Mouse (Mus musculus) small intestine, adult 2 months (tissue): ENCODE measurements around the gene Map4k1.

Source experiments
- CTCF ChIP-seq: fragments of 200-500 bp; IDR thresholded peaks from 2 replicates; pipeline ENCODE4 v1.5.1; 2012; ENCODE audit warnings: low read depth, mild to moderate bottlenecking, control low read depth, inconsistent platforms, low read length, moderate library complexity, mixed read lengths; ENCODE audit not compliant: insufficient replicate concordance, insufficient read length; ENCODE audit errors: extremely low read depth
- POLR2A ChIP-seq: fragments of 200-500 bp; IDR thresholded peaks from 2 replicates; pipeline ENCODE4 v1.6.1; 2012; ENCODE audit warnings: low read depth, mild to moderate bottlenecking, control low read depth, inconsistent platforms, low read length, moderate library complexity

DNA sequence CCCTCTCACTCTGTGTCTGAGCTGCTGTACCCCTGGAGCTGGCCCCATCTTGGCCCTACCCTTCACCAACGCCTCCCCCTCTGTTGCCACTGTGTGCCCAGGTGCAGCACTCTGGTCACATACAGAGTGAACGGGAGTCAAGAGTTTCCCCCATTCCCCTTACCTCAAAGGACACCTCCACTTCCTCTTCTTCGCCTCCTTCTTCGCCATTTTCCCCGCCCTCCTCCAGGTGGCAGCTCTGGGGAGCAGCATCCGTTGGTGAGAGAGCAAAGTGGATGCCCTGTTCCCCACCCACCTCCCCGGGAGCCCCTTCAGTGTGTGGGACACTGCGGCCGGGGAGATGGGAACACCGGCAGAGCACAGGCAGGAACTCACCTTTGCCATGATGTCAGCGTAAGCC, 66.8 kb downstream of the Map4k1 start:
- TF ChIP-seq CTCF = no peak
- TF ChIP-seq POLR2A = no peak
